Mouse (Mus musculus): ENCODE measurements around the gene Mecr.
A peak's percentile ranks its signal among the peaks of the same experiment; 100 is the strongest.

Mecr gene

GRCm38 (mm10) chr4:131888564-131888963 lies 45.3 kb downstream of the Mecr start:
- no peak for DNase-seq (ENCODE audit: low spot score in 2 of 2)

- DNase-seq (ENCODE audit: low spot score in 2 of 2): no peak
Measured at GRCm38 (mm10) chr4:131890692-131891091, 47.4 kb downstream of the Mecr start.

GRCm38 (mm10) chr4:131897109-131897508 lies 53.8 kb downstream of the Mecr start:
- no peak for DNase-seq (ENCODE audit: low spot score in 2 of 2)

GRCm38 (mm10) chr4:131897787-131898186 lies 54.5 kb downstream of the Mecr start:
- no peak for DNase-seq (ENCODE audit: low spot score in 2 of 2)

GRCm38 (mm10) chr4:131898503-131899179 lies 55.4 kb downstream of the Mecr start:
- no peak for DNase-seq (ENCODE audit: low spot score in 2 of 2)

GRCm38 (mm10) chr4:131899180-131899554 lies 55.9 kb downstream of the Mecr start:
- DNase-seq (ENCODE audit: low spot score in 2 of 2): no peak

GRCm38 (mm10) chr4:131901090-131901489 lies 57.8 kb downstream of the Mecr start:
- no peak for DNase-seq (ENCODE audit: low spot score in 2 of 2)

GRCm38 (mm10) chr4:131904478-131904877 lies 61.2 kb downstream of the Mecr start:
- DNase-seq (ENCODE audit: low spot score in 2 of 2): peak in 1 of 2 experiments; percentile 43

GRCm38 (mm10) chr4:131906423-131906822 lies 63.2 kb downstream of the Mecr start:
- no peak for DNase-seq (ENCODE audit: low spot score in 2 of 2)

GRCm38 (mm10) chr4:131907912-131908311 lies 64.6 kb downstream of the Mecr start:
- no peak for DNase-seq (ENCODE audit: low spot score in 2 of 2)

GRCm38 (mm10) chr4:131910237-131910994 lies 67.1 kb downstream of the Mecr start:
- DNase-seq (ENCODE audit: low spot score in 2 of 2): no peak

GRCm38 (mm10) chr4:131911521-131911920 lies 68.3 kb downstream of the Mecr start:
- DNase-seq (ENCODE audit: low spot score in 2 of 2): no peak

- DNase-seq (ENCODE audit: low spot score in 2 of 2): no peak
Measured at GRCm38 (mm10) chr4:131913526-131913925, 70.3 kb downstream of the Mecr start.

- DNase-seq (ENCODE audit: low spot score in 2 of 2): no peak
Measured at GRCm38 (mm10) chr4:131914046-131914643, 70.9 kb downstream of the Mecr start.

GRCm38 (mm10) chr4:131914891-131915469 lies 71.7 kb downstream of the Mecr start:
- DNase-seq (ENCODE audit: low spot score in 2 of 2): no peak

- DNase-seq (ENCODE audit: low spot score in 2 of 2): no peak
Measured at GRCm38 (mm10) chr4:131915821-131916328, 72.6 kb downstream of the Mecr start.

GRCm38 (mm10) chr4:131916425-131916824 lies 73.2 kb downstream of the Mecr start:
- DNase-seq (ENCODE audit: low spot score in 2 of 2): peak; percentile 48 to 78

- DNase-seq (ENCODE audit: low spot score in 2 of 2): no peak
Measured at GRCm38 (mm10) chr4:131917010-131917555, 73.8 kb downstream of the Mecr start.
